Mouse (Mus musculus) kidney, adult 2 months (tissue): ENCODE data around the gene Ikzf2.

Source experiments
- CTCF ChIP-seq: fragments of 200-500 bp; conservative IDR thresholded peaks from 2 replicates; pipeline ENCODE4 v1.5.1; 2011; ENCODE audit warnings: low read depth, mild to moderate bottlenecking, control low read depth, low read length, moderate library complexity, mixed read lengths; ENCODE audit not compliant: insufficient read depth, insufficient read length
- POLR2A ChIP-seq: fragments of 200-500 bp; IDR thresholded peaks from one replicate; pipeline ENCODE4 v1.6.1; 2011; ENCODE audit warnings: low read depth, low read length, control low read depth

GRCm38 (mm10) chr1:69637907-69638306 lies 49.1 kb downstream of the Ikzf2 start:
- no peak for TF ChIP-seq CTCF
- no peak for TF ChIP-seq POLR2A
